10 mouse cellular contexts compared by ENCODE assay signal in genomic region chr1:58304296-58304695, GRCm38 (mm10). TPM values are rescaled to one million over a fixed set of nuclear protein-coding genes. Genes with fewer than 3 reads are reported as not detected.
A peak's percentile ranks its signal among the peaks of the same experiment; 100 is the strongest.
DNase-seq lines count a peak whose midpoint lies in the region; ATAC-seq and TF ChIP-seq lines count a peak whose summit lies in the region.
"Had no signal": no experiment of that assay in that cellular context is flagged by ENCODE, and none has a peak within 500 bp of the region (broad histone marks: within the 10 kb centered on the region; RNA-seq: fewer than 3 reads in every experiment).

No protein-coding gene starts in this region.

- H3K9me3 ChIP-seq in intestine, embryonic 16.5 days (ENCODE audit: control insufficient read depth, low read length), result no peaks in the 10 kb centered on the region
- no peaks in the 10 kb centered on the region for H3K9me3 ChIP-seq in midbrain, embryonic 15.5 days
- H3K9me3 ChIP-seq: hindbrain, embryonic 12.5 days had no signal

- no peak overlapping the region for H3K4me3 ChIP-seq in intestine, embryonic 16.5 days (ENCODE audit: low read length)
- no peak overlapping the region for H3K4me3 ChIP-seq in midbrain, embryonic 15.5 days
- H3K4me3 ChIP-seq in kidney, adult 2 months (ENCODE audit: insufficient read depth, low read depth, low read length), result no peak overlapping the region
- H3K4me3 ChIP-seq: hindbrain, embryonic 12.5 days had no signal

- DNase-seq in testis, postnatal 10 days (ENCODE audit: low spot score), result peak; percentile 42
- no peak for DNase-seq in testis, postnatal 14 days (ENCODE audit: low spot score)
- DNase-seq in adrenal gland, postnatal 25 days, result peak; percentile 41
- no peak for DNase-seq in ovary, postnatal 14 days (ENCODE audit: low spot score)
- DNase-seq in kidney, adult 2 months, result no peak

- H3K9ac ChIP-seq in intestine, embryonic 16.5 days (ENCODE audit: low read depth, low read length), result no peak overlapping the region
- no peak overlapping the region for H3K9ac ChIP-seq in midbrain, embryonic 15.5 days
- H3K9ac ChIP-seq: hindbrain, embryonic 12.5 days; liver, embryonic 14.5 days had no signal

- no peak overlapping the region for H3K4me2 ChIP-seq in intestine, embryonic 16.5 days (ENCODE audit: low read depth, low read length)
- H3K4me2 ChIP-seq in midbrain, embryonic 15.5 days, result no peak overlapping the region
- H3K4me2 ChIP-seq: hindbrain, embryonic 12.5 days had no signal

- no peaks in the 10 kb centered on the region for H3K27me3 ChIP-seq in intestine, embryonic 16.5 days (replicated peaks; ENCODE audit: control insufficient read depth, insufficient read depth, low read length)
- no peaks in the 10 kb centered on the region for H3K27me3 ChIP-seq in midbrain, embryonic 15.5 days (replicated peaks)
- no peaks in the 10 kb centered on the region for H3K27me3 ChIP-seq in kidney, adult 2 months (replicated peaks; ENCODE audit: control insufficient read depth, insufficient read depth, low read length)
- H3K27me3 ChIP-seq: hindbrain, embryonic 12.5 days had no signal

- TF ChIP-seq CTCF in kidney, adult 2 months (conservative IDR thresholded peaks at IDR 0.05; ENCODE audit: insufficient read depth, insufficient read length, low read depth, low read length), result no peak

- peaks cover 15% of the 10 kb centered on the region for H3K4me1 ChIP-seq in intestine, embryonic 16.5 days (ENCODE audit: control insufficient read depth, insufficient read depth, low read length)
- no peaks in the 10 kb centered on the region for H3K4me1 ChIP-seq in midbrain, embryonic 15.5 days
- H3K4me1 ChIP-seq in kidney, adult 2 months (ENCODE audit: control insufficient read depth, insufficient read depth, low read length), result no peaks in the 10 kb centered on the region
- H3K4me1 ChIP-seq: hindbrain, embryonic 12.5 days had no signal

- WGBS in intestine, embryonic 16.5 days, result 41% methylated on average over 12 of the region's 12 CpGs
- 61% methylated on average over 12 of the region's 12 CpGs for WGBS in midbrain, embryonic 15.5 days
- 65% methylated on average over 12 of the region's 12 CpGs for WGBS in kidney, adult 2 months

- peak overlapping the region; percentile 57 for H3K27ac ChIP-seq in intestine, embryonic 16.5 days (ENCODE audit: low read length)
- no peak overlapping the region for H3K27ac ChIP-seq in midbrain, embryonic 15.5 days
- H3K27ac ChIP-seq in kidney, adult 2 months (ENCODE audit: insufficient read depth, low read depth, low read length), result no peak overlapping the region
- H3K27ac ChIP-seq: hindbrain, embryonic 12.5 days; liver, embryonic 14.5 days had no signal

- ATAC-seq in intestine, embryonic 16.5 days, result peak; percentile 81
- no peak for ATAC-seq in midbrain, embryonic 15.5 days (replicated peaks)

- no peak for TF ChIP-seq POLR2A in kidney, adult 2 months (IDR thresholded peaks at IDR 0.05; ENCODE audit: low read depth, low read length)

- H3K36me3 ChIP-seq in intestine, embryonic 16.5 days (ENCODE audit: control insufficient read depth, insufficient read depth, low read length), result no peaks in the 10 kb centered on the region
- H3K36me3 ChIP-seq in midbrain, embryonic 15.5 days (replicated peaks), result no peaks in the 10 kb centered on the region
- no peaks in the 10 kb centered on the region for H3K36me3 ChIP-seq in kidney, adult 2 months (ENCODE audit: control insufficient read depth, insufficient read depth, low read length)
- H3K36me3 ChIP-seq: hindbrain, embryonic 12.5 days had no signal

RNA-seq across cellular contexts. Expression of gene Aox2, which starts 26.2 kb away (rescaled TPM):
- total RNA-seq in adrenal gland, postnatal 25 days (2021), result 0.27 and 0.52 TPM in 2 replicates
- polyA plus RNA-seq in intestine, embryonic 16.5 days (2015; fragmentation: Nextera tagmentation; extraction: Ambion mirVana), result 0.02 and 0.09 TPM in 2 replicates
- polyA plus RNA-seq in midbrain, embryonic 15.5 days (2015; fragmentation: Nextera tagmentation; extraction: Ambion mirVana), result not detected in 2 replicates
- 0.03 TPM in 2 replicates for polyA plus RNA-seq in kidney, adult 2 months (2012; rRNA removed)
- polyA plus RNA-seq: embryonic facial prominence, embryonic 11.5 days had no signal

Comparison
In these comparisons a context has a peak if more than half of its experiments do, and no peak if none do; other contexts are left out.
1. DNase-seq: peak in testis, postnatal 10 days (single experiment) and adrenal gland, postnatal 25 days (single experiment); none in testis, postnatal 14 days (single experiment), ovary, postnatal 14 days (single experiment) and kidney, adult 2 months (single experiment).